Mouse (Mus musculus): ENCODE results near the gene Npw. TPM values are rescaled to one million over a fixed set of nuclear protein-coding genes. Genes with fewer than 3 reads are reported as not detected.
"Not testable (repeated sequence)": the region's sequence is repeated elsewhere in the genome, so short reads cannot be mapped to it uniquely, and the experiment has no call there.

Npw gene
- polyA plus RNA-seq, 1 experiment from 2014 or later, result not detected

DNA sequence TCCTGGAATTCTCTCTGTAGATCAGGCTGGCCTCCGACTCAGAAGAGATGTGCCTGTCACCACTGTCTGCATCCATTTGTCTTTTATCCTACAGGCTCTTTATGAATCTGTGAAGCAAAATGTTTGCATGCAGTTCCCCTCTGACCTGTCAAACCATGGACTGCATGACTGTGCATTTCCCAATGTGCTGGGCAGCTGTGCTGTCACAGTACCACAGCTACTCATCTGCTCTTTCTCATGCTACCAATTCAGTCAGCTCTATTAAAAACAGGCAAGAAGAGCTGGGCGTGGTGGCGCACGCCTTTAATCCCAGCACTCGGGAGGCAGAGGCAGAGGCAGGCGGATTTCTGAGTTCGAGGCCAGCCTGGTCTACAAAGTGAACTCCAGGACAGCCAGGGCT lies 8.8 kb upstream of the Npw start:
- ATAC-seq; H3K36me3 ChIP-seq (ENCODE audit: control insufficient read depth, insufficient read depth); H3K27ac ChIP-seq (ENCODE audit: low read length); H3K27me3 ChIP-seq (replicated peaks; ENCODE audit: control insufficient read depth, insufficient read depth, low read length); H3K9me3 ChIP-seq (ENCODE audit: control insufficient read depth, low read length); H3K4me3 ChIP-seq (replicated peaks; ENCODE audit: low read length); H3K4me2 ChIP-seq (ENCODE audit: low read length); H3K9ac ChIP-seq (replicated peaks; ENCODE audit: low read depth, low read length): not testable (repeated sequence)
- WGBS, result 58% methylated on average over 7 of the region's 7 CpGs
- H3K4me1 ChIP-seq (replicated peaks; ENCODE audit: control insufficient read depth, insufficient read depth, low read length), result peaks cover 25% of the 10 kb centered on the region

DNA sequence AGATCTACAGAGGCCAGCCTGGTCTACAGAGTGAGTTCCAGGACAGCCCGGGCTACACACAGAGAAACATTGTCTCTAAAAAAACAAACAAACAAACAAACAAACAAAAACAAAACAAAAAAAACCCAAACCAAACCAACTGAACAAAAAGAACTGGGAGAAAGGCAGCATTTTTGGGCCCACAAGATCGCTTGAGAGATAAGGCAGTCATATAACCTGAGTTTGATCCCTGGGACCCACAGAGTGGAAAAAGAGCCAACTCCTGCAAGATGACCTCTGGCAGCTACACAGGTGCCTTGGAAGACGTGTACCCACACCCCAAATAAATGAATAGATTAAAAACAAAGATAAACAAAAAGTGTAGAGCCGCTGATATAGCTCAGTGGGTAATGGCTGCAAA lies 3.3 kb downstream of the Npw start:
- Histone ChIP-seq H3K9me3 (ENCODE audit: control insufficient read depth, low read length) (no peaks in the 10 kb centered on the region), H3K27ac (ENCODE audit: low read length) (no peak overlapping the region), H3K36me3 (ENCODE audit: control insufficient read depth, insufficient read depth) (no peaks in the 10 kb centered on the region), H3K4me3 (replicated peaks; ENCODE audit: low read length) (no peak overlapping the region), H3K4me1 (replicated peaks; ENCODE audit: control insufficient read depth, insufficient read depth, low read length) (peaks cover 16% of the 10 kb centered on the region), H3K9ac (replicated peaks; ENCODE audit: low read depth, low read length) (no peak overlapping the region), H3K27me3 (replicated peaks; ENCODE audit: control insufficient read depth, insufficient read depth, low read length) (peaks cover 31% of the 10 kb centered on the region), H3K4me2 (ENCODE audit: low read length) (no peak overlapping the region)
- 78% methylated on average over 4 of the region's 4 CpGs for WGBS
- no peak for ATAC-seq

DNA sequence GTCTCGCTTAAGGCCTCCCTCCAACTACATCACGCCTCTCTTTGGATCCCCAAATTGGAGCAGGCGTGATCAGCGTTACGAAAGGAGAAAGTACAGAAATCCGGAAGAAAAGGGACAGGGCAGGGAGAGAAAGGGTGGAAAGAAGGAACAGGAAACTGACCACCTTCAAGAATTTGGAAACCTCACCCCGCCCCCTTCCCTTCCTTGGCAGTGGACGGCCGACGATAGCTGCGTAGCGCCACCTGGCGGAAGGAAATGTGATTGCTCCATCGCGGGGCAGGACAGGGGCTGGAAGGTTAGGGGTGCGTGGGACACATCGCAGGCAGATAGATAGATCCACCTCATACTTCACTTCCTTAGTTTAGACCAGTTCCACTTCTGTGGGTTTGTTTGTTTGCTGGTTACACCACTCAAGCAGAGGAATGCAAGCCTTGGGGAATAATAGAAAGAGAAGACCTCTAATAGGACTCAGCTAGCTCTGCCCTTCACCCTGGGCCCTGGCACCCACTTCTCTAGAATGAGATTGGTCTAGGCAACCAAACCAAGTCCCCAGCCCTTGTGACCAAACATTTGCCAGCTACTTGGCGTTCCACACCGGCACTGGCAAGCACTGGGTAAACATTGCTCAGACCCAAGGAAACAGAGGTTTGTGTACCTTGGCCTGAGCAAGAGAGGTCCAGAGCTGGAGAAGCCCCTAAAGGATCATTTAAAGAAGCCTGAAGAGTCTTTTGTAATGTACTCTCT lies 4.1 kb downstream of the Npw start:
- ATAC-seq, result no peak; the same call in 1 of the 2 replicates

DNA sequence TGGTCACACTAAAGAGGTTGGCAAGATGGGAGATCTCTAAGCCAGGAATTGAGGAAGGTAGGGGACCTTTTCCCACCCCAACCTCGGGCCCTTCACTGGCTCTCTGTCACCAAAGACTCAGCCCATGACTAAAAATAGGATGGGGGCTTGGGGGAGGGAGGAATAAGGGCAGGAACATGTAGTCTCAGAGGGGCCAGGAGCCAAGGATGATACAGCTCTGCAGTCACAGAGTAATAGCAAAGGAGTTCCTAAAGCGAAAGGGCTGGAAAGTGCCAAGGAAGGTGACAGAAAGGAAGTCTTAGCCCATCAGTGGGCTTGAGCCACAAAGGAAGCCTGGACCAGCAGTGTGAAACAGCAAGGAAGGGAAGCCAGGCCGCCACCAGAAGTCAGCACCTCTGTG lies 6.4 kb downstream of the Npw start:
- Histone ChIP-seq H3K36me3 (ENCODE audit: control insufficient read depth, insufficient read depth) (no peaks in the 10 kb centered on the region), H3K9ac (replicated peaks; ENCODE audit: low read depth, low read length) (no peak overlapping the region), H3K27me3 (replicated peaks; ENCODE audit: control insufficient read depth, insufficient read depth, low read length) (peaks cover 3% of the 10 kb centered on the region; the same call in 1 of the 2 replicates), H3K4me3 (replicated peaks; ENCODE audit: low read length) (no peak overlapping the region), H3K9me3 (ENCODE audit: control insufficient read depth, low read length) (no peaks in the 10 kb centered on the region), H3K4me1 (replicated peaks; ENCODE audit: control insufficient read depth, insufficient read depth, low read length) (peaks cover 16% of the 10 kb centered on the region), H3K4me2 (ENCODE audit: low read length) (no peak overlapping the region), H3K27ac (ENCODE audit: low read length) (no peak overlapping the region)
- WGBS, result 66% methylated on average over 3 of the region's 3 CpGs
- ATAC-seq, result no peak

More for the DNA sequence above, 4.1 kb downstream of the Npw start:
- H3K36me3 ChIP-seq (ENCODE audit: control insufficient read depth, insufficient read depth), result no peaks in the 10 kb centered on the region
- H3K27me3 ChIP-seq (replicated peaks; ENCODE audit: control insufficient read depth, insufficient read depth, low read length), result peaks cover 26% of the 10 kb centered on the region
- peak overlapping the region; percentile 55 for H3K4me2 ChIP-seq (ENCODE audit: low read length)
- H3K9ac ChIP-seq (replicated peaks; ENCODE audit: low read depth, low read length), result peak overlapping the region; percentile 32
- no peak overlapping the region for H3K27ac ChIP-seq (ENCODE audit: low read length)
- no peaks in the 10 kb centered on the region for H3K9me3 ChIP-seq (ENCODE audit: control insufficient read depth, low read length)
- WGBS, result 6% methylated on average over 19 of the region's 19 CpGs
- H3K4me1 ChIP-seq (replicated peaks; ENCODE audit: control insufficient read depth, insufficient read depth, low read length), result peaks cover 22% of the 10 kb centered on the region
- peak overlapping the region; percentile 28 for H3K4me3 ChIP-seq (replicated peaks; ENCODE audit: low read length)

DNA sequence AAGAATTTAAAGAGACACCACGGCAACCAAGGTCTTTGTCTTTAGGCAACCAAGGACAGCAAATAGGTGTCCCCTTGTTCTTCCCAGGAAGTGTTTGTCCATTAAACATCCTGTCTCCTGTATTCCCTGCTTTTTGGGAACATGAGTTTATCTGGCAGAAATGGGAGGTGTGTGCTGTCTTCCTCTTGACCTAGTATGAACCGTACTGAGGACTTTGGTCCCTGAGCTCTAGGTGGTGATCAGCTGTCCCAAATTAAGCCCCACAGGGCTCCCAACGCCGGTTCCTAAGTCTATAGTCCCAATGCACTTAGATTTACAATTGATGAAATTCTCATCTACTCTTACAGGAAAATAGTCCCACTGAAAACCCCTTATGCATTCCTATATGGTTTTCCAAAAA lies 7.5 kb downstream of the Npw start:
- no peak overlapping the region; the same call in 1 of the 2 replicates for H3K4me2 ChIP-seq (ENCODE audit: low read length)
- no peak overlapping the region for H3K27ac ChIP-seq (ENCODE audit: low read length)
- 75% methylated on average over 4 of the region's 4 CpGs for WGBS
- no peaks in the 10 kb centered on the region for H3K9me3 ChIP-seq (ENCODE audit: control insufficient read depth, low read length)
- no peak overlapping the region; the same call in 1 of the 2 replicates for H3K9ac ChIP-seq (replicated peaks; ENCODE audit: low read depth, low read length)
- ATAC-seq, result no peak
- H3K27me3 ChIP-seq (replicated peaks; ENCODE audit: control insufficient read depth, insufficient read depth, low read length), result no peaks in the 10 kb centered on the region
- H3K4me3 ChIP-seq (replicated peaks; ENCODE audit: low read length), result no peak overlapping the region
- H3K36me3 ChIP-seq (ENCODE audit: control insufficient read depth, insufficient read depth), result no peaks in the 10 kb centered on the region
- peaks cover 16% of the 10 kb centered on the region for H3K4me1 ChIP-seq (replicated peaks; ENCODE audit: control insufficient read depth, insufficient read depth, low read length)

DNA sequence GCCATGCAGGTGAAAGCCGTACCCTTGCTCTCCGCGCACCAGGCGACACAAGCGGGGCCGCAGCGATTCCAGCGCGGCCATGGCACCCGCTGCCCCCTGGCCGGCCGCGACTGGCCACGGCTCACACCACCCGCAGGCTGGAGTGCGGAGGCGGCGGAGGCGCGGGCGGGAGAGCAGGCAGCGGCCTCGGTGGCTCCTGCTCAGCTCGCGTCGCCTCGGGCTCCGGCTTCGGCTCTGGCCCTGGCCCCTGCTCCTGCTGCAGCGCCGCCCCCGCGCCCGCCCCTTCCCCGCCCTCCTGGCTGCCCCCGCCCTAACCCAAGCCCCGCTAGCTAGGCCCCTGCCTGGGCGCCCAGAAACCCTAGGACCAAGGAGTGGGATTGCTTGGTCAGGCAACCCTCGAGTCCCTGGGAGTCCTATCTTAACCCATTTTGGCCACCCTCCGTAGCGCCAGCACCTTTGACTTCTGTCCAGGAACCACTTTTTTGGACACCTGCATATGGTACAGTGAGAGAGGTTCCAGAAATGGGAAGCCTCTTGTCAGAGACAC lies 8.1 kb downstream of the Npw start, which contains the start of gene Slc9a3r2:
Slc9a3r2 (minus strand) TSS at position 258 of the 547 bp plus-strand sequence.
- Histone ChIP-seq H3K27ac (ENCODE audit: low read length) (no peak within 1 kb of the TSS), H3K9me3 (ENCODE audit: control insufficient read depth, low read length) (no peaks in the 10 kb centered on the region), H3K27me3 (replicated peaks; ENCODE audit: control insufficient read depth, insufficient read depth, low read length) (no peaks in the 10 kb centered on the region), H3K4me1 (replicated peaks; ENCODE audit: control insufficient read depth, insufficient read depth, low read length) (peaks cover 16% of the 10 kb centered on the region), H3K4me3 (replicated peaks; ENCODE audit: low read length) (peak within 1 kb of the TSS; percentile 71), H3K36me3 (ENCODE audit: control insufficient read depth, insufficient read depth) (no peaks in the 10 kb centered on the region), H3K9ac (replicated peaks; ENCODE audit: low read depth, low read length) (peak within 1 kb of the TSS; percentile 84), H3K4me2 (ENCODE audit: low read length) (peak within 1 kb of the TSS; percentile 100)
- ATAC-seq, result peak; percentile 75
- WGBS, result 2% methylated on average over 29 of the region's 41 CpGs

DNA sequence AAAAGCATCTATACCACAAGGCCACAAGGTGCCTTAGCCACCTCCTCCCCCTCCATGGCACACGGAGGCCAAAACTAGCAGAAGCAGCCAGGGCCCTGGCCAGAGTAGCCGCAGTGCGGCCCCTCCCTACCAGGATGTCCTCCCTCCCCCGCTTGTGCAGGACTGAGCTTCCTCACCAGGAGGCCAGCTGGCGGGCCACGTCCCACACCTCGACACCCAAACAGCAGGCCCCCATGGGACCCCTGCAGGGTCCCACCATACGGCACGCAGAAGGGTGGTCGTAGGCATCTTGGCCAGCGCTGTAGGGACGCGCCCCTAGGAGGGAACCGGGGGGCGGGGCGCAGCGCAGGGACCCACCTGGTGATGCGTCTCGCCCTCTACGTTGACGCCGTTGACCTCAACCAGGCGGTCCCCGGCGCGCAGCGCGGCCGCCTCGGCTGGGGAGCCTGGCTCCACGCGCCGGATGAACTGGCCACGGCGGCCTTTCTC lies 8.6 kb downstream of the Npw start:
- no peaks in the 10 kb centered on the region for H3K9me3 ChIP-seq (ENCODE audit: control insufficient read depth, low read length)
- H3K27ac ChIP-seq (ENCODE audit: low read length), result no peak overlapping the region
- ATAC-seq, result peak; percentile 39
- H3K4me1 ChIP-seq (replicated peaks; ENCODE audit: control insufficient read depth, insufficient read depth, low read length), result peaks cover 16% of the 10 kb centered on the region
- H3K4me2 ChIP-seq (ENCODE audit: low read length), result peak overlapping the region; percentile 100
- H3K36me3 ChIP-seq (ENCODE audit: control insufficient read depth, insufficient read depth), result no peaks in the 10 kb centered on the region
- 1% methylated on average over 35 of the region's 35 CpGs for WGBS
- H3K4me3 ChIP-seq (replicated peaks; ENCODE audit: low read length), result peak overlapping the region; percentile 71
- peak overlapping the region; percentile 84 for H3K9ac ChIP-seq (replicated peaks; ENCODE audit: low read depth, low read length)
- no peaks in the 10 kb centered on the region for H3K27me3 ChIP-seq (replicated peaks; ENCODE audit: control insufficient read depth, insufficient read depth, low read length)

DNA sequence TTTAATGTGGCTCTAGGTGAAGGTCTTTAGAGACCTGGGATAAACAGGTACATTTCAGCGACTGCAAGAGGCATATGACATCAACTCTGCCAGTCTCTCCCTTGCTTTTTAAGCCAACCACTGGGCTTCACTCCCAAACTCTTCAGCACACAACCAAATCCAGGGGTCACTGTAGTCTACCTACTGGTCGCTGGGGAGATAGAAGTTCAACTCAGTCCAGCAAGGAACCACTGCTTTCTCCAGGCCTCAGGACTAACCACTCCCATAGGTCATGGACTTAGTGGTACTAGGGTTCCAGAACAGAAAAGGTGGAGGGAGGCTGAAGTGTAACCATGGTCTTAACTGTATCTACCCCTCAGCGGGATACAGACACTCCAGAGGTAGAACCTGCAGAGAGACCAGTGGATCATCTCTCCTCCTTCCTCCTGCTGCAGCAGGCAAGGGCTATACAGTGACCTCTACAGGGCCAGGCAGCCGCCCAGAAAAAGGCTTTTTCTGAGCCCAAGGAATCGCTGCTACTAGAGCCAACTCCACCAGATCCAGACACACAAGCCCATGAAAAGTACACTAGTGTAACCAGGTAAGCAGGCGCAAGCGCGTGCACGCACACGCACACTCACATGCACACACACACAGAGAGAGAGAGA lies 9.4 kb downstream of the Npw start:
- H3K4me2 ChIP-seq (ENCODE audit: low read length), result peak overlapping the region; percentile 100
- no peak for ATAC-seq
- H3K9ac ChIP-seq (replicated peaks; ENCODE audit: low read depth, low read length), result peak overlapping the region; percentile 84
- H3K4me1 ChIP-seq (replicated peaks; ENCODE audit: control insufficient read depth, insufficient read depth, low read length), result peaks cover 14% of the 10 kb centered on the region
- peak overlapping the region; percentile 71 for H3K4me3 ChIP-seq (replicated peaks; ENCODE audit: low read length)
- no peak overlapping the region for H3K27ac ChIP-seq (ENCODE audit: low read length)
- no peaks in the 10 kb centered on the region for H3K9me3 ChIP-seq (ENCODE audit: control insufficient read depth, low read length)
- 78% methylated on average over 10 of the region's 10 CpGs for WGBS
- H3K36me3 ChIP-seq (ENCODE audit: control insufficient read depth, insufficient read depth), result no peaks in the 10 kb centered on the region
- no peaks in the 10 kb centered on the region for H3K27me3 ChIP-seq (replicated peaks; ENCODE audit: control insufficient read depth, insufficient read depth, low read length)

DNA sequence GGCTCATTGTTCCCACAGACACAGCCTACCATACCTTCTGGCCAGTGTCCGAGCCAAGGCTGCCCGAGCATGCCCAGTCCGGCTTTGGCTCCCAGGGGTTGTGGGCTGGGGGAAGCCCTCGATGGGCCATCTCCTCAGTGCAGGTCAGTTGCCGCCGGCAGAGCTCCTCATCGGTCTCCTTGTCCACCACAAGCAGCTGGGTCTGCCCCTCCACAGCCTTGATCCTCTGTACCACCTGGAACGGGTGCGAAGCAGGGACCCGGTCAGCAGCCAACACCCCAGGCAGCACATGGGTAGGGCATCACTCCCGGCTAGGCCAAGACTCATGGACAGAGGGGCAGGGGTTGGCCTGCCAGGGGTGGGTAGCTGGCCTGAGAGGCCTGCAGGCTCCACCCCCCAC lies 10.8 kb downstream of the Npw start:
- ATAC-seq, result no peak
- H3K27ac ChIP-seq (ENCODE audit: low read length), result no peak overlapping the region
- H3K4me3 ChIP-seq (replicated peaks; ENCODE audit: low read length), result no peak overlapping the region
- no peaks in the 10 kb centered on the region for H3K36me3 ChIP-seq (ENCODE audit: control insufficient read depth, insufficient read depth)
- no peaks in the 10 kb centered on the region for H3K27me3 ChIP-seq (replicated peaks; ENCODE audit: control insufficient read depth, insufficient read depth, low read length)
- 83% methylated on average over 11 of the region's 11 CpGs for WGBS
- H3K4me2 ChIP-seq (ENCODE audit: low read length), result no peak overlapping the region
- no peak overlapping the region for H3K9ac ChIP-seq (replicated peaks; ENCODE audit: low read depth, low read length)
- peaks cover 13% of the 10 kb centered on the region for H3K4me1 ChIP-seq (replicated peaks; ENCODE audit: control insufficient read depth, insufficient read depth, low read length)
- H3K9me3 ChIP-seq (ENCODE audit: control insufficient read depth, low read length), result no peaks in the 10 kb centered on the region
